Mouse (Mus musculus) kidney, embryonic 15.5 days (tissue): ENCODE results near the gene Tbx3. TPM values are rescaled to one million over a fixed set of nuclear protein-coding genes. Genes with fewer than 3 reads are reported as not detected.

Experiments
- ATAC-seq: fragments of 200-750 bp; cut with Nextera tagmentation; replicated peaks from 2 replicates; pipeline ENCODE4 v1.8.0; 2017; ENCODE audit warnings: moderate TSS enrichment; ENCODE audit not compliant: low FRiP score
- H3K27ac ChIP-seq: fragments of 300-500 bp; sonication (generic); 2 replicates; pipeline ENCODE4 v1.5.1; 2015; ENCODE audit warnings: mild to moderate bottlenecking, inconsistent platforms
- H3K27me3 ChIP-seq: fragments of 300-500 bp; sonication (generic); 2 replicates; pipeline ENCODE4 v1.6.1; 2015; ENCODE audit warnings: inconsistent platforms
- H3K36me3 ChIP-seq: fragments of 300-500 bp; sonication (generic); 2 replicates; pipeline ENCODE4 v1.6.1; 2015; ENCODE audit warnings: inconsistent platforms
- H3K4me1 ChIP-seq: fragments of 300-500 bp; sonication (generic); 2 replicates; pipeline ENCODE4 v1.6.1; 2015; ENCODE audit warnings: inconsistent platforms
- H3K4me2 ChIP-seq: fragments of 300-500 bp; sonication (generic); 2 replicates; pipeline ENCODE4 v1.6.1; 2015; ENCODE audit warnings: moderate library complexity, mild to moderate bottlenecking, inconsistent platforms
- H3K4me3 ChIP-seq: fragments of 300-500 bp; sonication (generic); replicated peaks from 2 replicates; pipeline ENCODE4 v1.5.1; 2015; ENCODE audit warnings: mild to moderate bottlenecking, inconsistent platforms
- H3K9ac ChIP-seq: fragments of 300-500 bp; sonication (generic); 2 replicates; pipeline ENCODE4 v1.6.1; 2015; ENCODE audit warnings: mild to moderate bottlenecking, inconsistent platforms
- H3K9me3 ChIP-seq: fragments of 300-500 bp; sonication (generic); replicated peaks from 2 replicates; pipeline ENCODE4 v1.6.1; 2016; ENCODE audit warnings: inconsistent platforms
- WGBS: fragments of 180-500 bp; shearing (Covaris S2); methylation state at CpG from one replicate; pipeline ENCODE4 v1.1.7; 2015; ENCODE audit warnings: mixed read lengths; 5-methylcytosine and 5-hydroxymethylcytosine counted together
- polyA plus RNA-seq: library from polyadenylated mRNA; unstranded; fragments of >200 nt; fragmentation: Nextera tagmentation; extraction: Ambion mirVana; gene quantifications from 2 replicates; pipeline ENCODE4 v1.2.1, GENCODE M21; 2015

Tbx3 gene
- polyA plus RNA-seq, 1 experiment from 2014 or later: 54.4 TPM

DNA sequence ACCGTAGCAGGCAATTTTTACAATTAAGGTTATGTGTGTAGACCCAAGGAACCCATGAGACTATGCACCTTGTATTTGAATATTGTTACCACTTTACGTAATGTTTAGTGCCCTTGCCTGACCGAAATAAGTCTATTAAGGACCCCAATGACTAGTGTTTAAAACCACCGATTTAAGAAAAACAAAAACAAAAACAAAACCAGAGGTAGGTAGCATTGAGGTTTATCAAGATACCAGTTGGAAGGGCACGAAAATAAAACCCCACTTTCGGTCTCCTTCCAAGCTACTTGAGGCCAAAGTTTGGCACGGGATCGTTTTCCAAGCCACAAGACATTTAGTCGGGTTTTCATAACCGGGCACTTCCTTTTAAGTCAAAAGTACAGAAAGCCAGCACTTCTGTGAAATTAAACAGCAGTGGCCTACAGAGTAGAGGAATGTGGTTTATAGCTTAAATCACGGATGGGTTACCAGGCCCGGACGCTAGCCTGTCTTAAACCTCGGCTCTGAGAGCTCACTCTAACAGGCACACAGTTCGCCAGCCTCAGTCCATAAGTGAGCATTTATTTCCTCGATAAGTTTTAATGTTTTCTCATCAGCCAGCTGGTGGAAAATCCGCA is 2.6 kb downstream of the Tbx3 start:
- 6% methylated on average over 17 of the region's 17 CpGs for WGBS
- peaks cover 45% of the 10 kb centered on the region for H3K4me1 ChIP-seq
- ATAC-seq: no peak
- peak overlapping the region; percentile 58 for H3K9ac ChIP-seq
- H3K9me3 ChIP-seq: no peaks in the 10 kb centered on the region
- peak overlapping the region; percentile 51 for H3K4me3 ChIP-seq
- H3K4me2 ChIP-seq: peak overlapping the region; percentile 84
- peaks cover 95% of the 10 kb centered on the region for H3K27me3 ChIP-seq
- H3K27ac ChIP-seq: peak overlapping the region; percentile 98
- peaks cover 6% of the 10 kb centered on the region; the same call in 1 of the 2 replicates for H3K36me3 ChIP-seq

DNA sequence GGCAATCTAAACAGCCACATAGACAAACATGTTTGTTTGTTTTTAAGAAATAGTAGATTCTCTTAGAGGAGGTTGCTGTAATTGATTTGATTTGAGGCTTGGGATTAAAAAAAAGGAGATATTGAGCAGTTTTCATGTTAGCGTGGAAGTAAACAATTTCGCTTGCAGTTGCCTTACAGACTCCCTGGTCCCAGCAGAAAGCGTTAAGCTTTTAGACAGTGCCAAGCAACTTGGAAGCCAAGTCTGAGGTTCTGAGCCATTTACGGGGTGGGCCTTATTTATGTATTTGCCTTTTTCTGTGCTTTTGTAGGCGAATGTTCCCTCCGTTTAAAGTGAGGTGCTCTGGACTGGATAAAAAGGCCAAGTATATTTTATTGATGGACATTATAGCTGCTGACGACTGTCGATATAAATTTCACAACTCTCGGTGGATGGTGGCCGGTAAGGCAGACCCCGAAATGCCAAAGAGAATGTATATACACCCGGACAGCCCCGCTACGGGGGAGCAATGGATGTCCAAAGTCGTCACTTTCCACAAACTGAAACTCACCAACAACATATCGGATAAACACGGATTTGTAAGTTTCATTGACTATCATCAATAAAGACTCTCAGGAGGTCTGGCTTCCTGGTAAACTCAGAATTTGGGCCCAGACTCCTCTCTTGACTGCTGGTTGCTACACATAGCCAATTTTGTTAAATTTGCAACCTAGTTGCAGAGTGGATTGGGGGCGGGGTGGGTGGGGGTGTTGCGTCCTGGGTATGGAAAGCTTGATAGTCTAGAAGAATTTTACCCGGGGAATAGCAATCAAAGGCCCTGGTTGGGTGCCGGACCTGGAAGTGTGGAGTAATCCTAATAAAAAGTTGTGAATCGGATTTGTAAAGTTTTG is 3.5 kb downstream of the Tbx3 start:
- WGBS: 16% methylated on average over 22 of the region's 22 CpGs
- Histone ChIP-seq H3K27ac (peak overlapping the region; percentile 98), H3K27me3 (peaks cover 95% of the 10 kb centered on the region), H3K4me3 (peak overlapping the region; percentile 51), H3K4me1 (peaks cover 37% of the 10 kb centered on the region), H3K4me2 (peak overlapping the region; percentile 84), H3K36me3 (peaks cover 12% of the 10 kb centered on the region), H3K9me3 (no peaks in the 10 kb centered on the region), H3K9ac (peak overlapping the region; percentile 58)
- no peak for ATAC-seq

DNA sequence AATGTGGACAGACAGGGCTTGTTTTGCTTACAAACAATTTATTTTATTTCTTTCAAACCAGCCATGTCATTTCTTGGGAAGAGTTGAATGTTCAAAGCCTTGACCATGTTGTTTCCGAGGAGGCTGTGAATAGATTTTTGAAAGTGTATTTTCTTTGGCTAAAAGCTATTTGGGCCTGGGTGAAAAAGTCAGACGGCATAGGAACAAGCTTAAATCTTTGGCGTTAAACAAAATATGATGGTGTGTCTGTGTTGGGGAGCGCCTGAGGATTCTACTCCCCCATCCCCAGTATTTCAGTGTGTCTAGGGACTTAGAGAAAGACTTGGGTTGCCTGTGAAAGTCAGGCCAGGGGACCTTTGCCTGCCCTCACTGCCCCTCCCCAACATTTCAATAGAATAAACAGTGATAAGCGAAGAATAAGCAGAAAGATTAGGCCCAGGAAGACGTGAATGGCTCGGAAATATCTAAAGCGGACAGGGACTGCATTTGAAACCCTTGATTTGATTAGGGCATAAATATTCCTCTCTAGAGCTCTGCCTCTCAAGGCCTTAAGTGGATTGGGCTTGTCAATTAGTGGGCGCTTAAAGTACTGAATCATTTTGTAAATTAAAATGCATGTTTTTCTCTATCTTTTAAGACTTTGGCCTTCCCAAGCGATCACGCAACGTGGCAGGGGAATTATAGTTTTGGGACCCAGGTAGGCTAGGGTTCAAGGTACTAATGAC is 4.3 kb downstream of the Tbx3 start:
- Histone ChIP-seq H3K4me1 (peaks cover 31% of the 10 kb centered on the region), H3K36me3 (peaks cover 15% of the 10 kb centered on the region), H3K4me2 (peak overlapping the region; percentile 84), H3K27me3 (peaks cover 93% of the 10 kb centered on the region), H3K4me3 (peak overlapping the region; percentile 51), H3K9ac (peak overlapping the region; percentile 58), H3K9me3 (no peaks in the 10 kb centered on the region), H3K27ac (peak overlapping the region; percentile 98)
- ATAC-seq: no peak
- WGBS: 24% methylated on average over 12 of the region's 12 CpGs

DNA sequence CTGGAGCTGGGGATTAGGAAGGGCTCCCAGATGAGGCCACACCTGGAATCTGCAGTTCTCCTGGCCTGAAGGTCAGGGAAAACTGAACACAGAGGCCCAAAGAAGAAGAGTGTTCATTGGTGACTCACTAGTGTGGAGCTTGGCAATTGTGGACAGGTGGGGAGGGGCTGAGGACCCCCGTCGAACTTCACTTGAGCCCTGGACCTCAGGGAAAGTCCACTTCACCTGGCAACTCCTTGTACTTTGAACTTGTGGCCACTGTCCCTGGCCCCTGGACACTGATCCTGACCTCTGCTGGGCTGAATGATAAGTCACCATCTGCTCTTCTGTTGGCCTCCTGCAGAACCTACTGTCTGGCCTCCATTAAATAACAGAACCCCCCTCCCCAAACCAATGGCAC is 5.8 kb downstream of the Tbx3 start:
- H3K4me3 ChIP-seq: peak overlapping the region; percentile 51
- H3K9me3 ChIP-seq: no peaks in the 10 kb centered on the region
- no peak for ATAC-seq
- peak overlapping the region; percentile 98; the same call in 1 of the 2 replicates for H3K27ac ChIP-seq
- peaks cover 28% of the 10 kb centered on the region for H3K4me1 ChIP-seq
- H3K9ac ChIP-seq: peak overlapping the region; percentile 58
- H3K36me3 ChIP-seq: peaks cover 18% of the 10 kb centered on the region
- peak overlapping the region; percentile 84 for H3K4me2 ChIP-seq
- 43% methylated on average over 2 of the region's 2 CpGs for WGBS
- peaks cover 95% of the 10 kb centered on the region for H3K27me3 ChIP-seq

DNA sequence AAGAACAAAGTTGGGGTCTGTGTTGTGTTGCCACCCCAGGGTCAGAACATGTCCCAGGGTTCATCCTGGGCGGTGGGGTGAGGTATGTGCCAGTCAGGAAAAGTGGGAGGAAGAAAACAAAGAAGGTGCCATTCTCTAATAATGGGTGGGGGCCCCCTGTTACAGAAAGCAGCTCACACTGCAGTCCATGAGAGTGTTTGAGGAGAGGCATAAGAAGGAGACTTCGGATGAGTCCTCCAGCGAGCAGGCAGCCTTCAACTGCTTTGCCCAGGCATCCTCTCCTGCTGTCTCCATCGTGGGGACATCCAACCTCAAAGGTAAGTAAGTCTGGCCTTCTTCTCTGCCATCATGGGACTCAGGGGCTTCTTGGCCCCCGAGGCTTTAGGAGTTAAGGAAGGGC is 8.0 kb downstream of the Tbx3 start:
- peaks cover 97% of the 10 kb centered on the region for H3K27me3 ChIP-seq
- 57% methylated on average over 5 of the region's 5 CpGs for WGBS
- H3K9me3 ChIP-seq: no peaks in the 10 kb centered on the region
- H3K4me2 ChIP-seq: peak overlapping the region; percentile 84
- H3K4me3 ChIP-seq: peak overlapping the region; percentile 21
- H3K4me1 ChIP-seq: peaks cover 37% of the 10 kb centered on the region
- peak overlapping the region; percentile 51; the same call in 1 of the 2 replicates for H3K27ac ChIP-seq
- no peak for ATAC-seq
- H3K9ac ChIP-seq: peak overlapping the region; percentile 33
- H3K36me3 ChIP-seq: peaks cover 18% of the 10 kb centered on the region

DNA sequence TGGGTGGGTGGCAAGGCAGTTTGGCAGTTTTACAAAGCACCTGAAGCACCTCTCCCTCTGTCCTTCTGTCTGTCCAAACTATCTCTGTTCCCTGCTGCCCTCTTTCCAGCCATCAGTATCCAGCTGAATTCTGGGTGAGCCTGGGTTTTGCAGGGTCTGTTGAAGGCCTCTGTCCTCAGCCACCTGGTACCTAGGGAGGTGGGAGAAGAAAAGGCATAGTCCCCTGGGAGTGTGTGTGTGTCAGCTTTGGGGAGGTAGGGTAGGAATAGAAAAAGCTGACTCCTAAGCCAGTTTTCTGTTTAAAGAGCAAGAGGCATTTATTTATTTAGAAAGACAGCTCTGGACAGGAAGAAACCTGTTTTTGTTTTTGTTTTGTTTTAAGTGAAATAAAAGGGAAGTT is 8.6 kb downstream of the Tbx3 start:
- no peak for ATAC-seq
- peaks cover 98% of the 10 kb centered on the region for H3K27me3 ChIP-seq
- peak overlapping the region; percentile 21 for H3K4me3 ChIP-seq
- 0 out of 2 replicates have a peak overlapping the region, but pooled peaks have one; percentile 33 for H3K9ac ChIP-seq
- H3K36me3 ChIP-seq: peaks cover 18% of the 10 kb centered on the region
- H3K4me1 ChIP-seq: peaks cover 37% of the 10 kb centered on the region
- H3K27ac ChIP-seq: peak overlapping the region; percentile 51; the same call in 1 of the 2 replicates
- H3K4me2 ChIP-seq: peak overlapping the region; percentile 84
- H3K9me3 ChIP-seq: no peaks in the 10 kb centered on the region

DNA sequence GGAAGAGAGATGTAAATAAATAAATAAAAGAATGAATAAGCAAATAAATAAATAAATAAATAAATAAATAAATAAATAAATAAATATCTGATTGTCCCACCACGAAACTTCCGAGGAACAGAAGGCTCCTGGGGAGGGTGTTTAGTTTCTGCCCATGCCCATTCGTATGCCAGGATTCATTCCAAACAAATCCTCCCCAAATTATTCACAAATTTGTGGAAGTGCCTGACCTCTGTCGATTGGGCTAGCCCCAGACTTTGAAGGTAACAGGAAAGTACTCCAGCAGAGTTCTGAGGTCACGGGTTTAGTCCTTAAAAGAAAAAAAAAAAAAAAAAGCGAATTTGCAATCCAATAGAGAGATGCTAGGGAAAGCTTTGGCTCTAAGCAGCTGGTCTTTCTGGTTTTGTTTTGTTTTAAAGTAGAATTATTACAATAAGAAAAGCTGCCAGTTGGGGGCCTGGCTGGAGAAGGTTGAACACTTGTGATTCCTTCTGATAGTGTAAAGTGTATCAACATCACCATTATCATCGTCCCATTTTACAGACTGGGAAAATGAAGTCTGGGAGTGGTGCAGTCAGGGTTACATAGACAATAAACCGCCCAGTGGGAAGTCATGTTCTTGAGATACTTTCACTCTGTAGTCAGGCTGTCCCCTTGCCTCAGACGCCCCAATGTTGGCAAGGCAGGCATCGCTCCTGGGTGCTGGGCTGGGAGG is 9.3 kb downstream of the Tbx3 start:
- 0 out of 2 replicates have a peak, but pooled peaks have one; percentile 7 for ATAC-seq
- Histone ChIP-seq H3K4me2 (peak overlapping the region; percentile 52), H3K27me3 (peaks cover 96% of the 10 kb centered on the region), H3K4me3 (peak overlapping the region; percentile 39), H3K36me3 (peaks cover 18% of the 10 kb centered on the region), H3K9ac (peak overlapping the region; percentile 50), H3K27ac (peak overlapping the region; percentile 78), H3K9me3 (no peaks in the 10 kb centered on the region), H3K4me1 (peaks cover 37% of the 10 kb centered on the region)
- 34% methylated on average over 10 of the region's 10 CpGs for WGBS

DNA sequence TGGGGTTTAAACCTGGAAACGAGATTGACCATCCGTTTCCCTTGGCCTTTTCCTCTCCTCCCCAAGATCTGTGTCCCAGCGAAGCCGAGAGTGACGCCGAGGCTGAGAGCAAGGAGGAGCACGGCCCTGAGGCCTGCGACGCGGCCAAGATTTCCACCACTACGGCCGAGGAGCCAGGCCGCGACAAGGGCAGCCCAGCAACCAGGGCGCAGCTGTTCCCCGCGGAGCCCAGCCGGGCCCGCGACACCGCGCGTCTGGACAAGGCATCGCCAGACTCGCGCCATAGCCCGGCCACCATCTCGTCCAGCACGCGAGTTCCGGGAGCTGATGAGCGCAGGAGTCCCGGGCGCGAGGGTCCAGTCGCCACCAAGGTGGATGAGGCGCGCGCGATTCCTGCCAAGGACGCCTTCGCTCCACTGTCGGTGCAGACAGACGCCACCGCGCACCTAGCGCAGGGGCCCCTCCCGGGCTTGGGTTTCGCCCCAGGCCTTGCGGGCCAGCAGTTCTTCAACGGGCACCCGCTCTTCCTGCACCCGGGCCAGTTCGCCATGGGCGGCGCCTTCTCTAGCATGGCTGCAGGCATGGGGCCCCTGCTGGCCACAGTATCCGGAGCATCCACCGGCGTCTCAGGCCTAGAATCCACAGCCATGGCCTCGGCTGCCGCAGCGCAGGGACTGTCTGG is 10.0 kb downstream of the Tbx3 start:
- Histone ChIP-seq H3K9ac (peak overlapping the region; percentile 50), H3K36me3 (peaks cover 18% of the 10 kb centered on the region), H3K27me3 (peaks cover 96% of the 10 kb centered on the region), H3K4me3 (peak overlapping the region; percentile 39), H3K9me3 (no peaks in the 10 kb centered on the region), H3K4me2 (peak overlapping the region; percentile 52), H3K4me1 (peaks cover 42% of the 10 kb centered on the region), H3K27ac (peak overlapping the region; percentile 78)
- peak; percentile 24; the same call in 1 of the 2 replicates for ATAC-seq
- 16% methylated on average over 62 of the region's 62 CpGs for WGBS

DNA sequence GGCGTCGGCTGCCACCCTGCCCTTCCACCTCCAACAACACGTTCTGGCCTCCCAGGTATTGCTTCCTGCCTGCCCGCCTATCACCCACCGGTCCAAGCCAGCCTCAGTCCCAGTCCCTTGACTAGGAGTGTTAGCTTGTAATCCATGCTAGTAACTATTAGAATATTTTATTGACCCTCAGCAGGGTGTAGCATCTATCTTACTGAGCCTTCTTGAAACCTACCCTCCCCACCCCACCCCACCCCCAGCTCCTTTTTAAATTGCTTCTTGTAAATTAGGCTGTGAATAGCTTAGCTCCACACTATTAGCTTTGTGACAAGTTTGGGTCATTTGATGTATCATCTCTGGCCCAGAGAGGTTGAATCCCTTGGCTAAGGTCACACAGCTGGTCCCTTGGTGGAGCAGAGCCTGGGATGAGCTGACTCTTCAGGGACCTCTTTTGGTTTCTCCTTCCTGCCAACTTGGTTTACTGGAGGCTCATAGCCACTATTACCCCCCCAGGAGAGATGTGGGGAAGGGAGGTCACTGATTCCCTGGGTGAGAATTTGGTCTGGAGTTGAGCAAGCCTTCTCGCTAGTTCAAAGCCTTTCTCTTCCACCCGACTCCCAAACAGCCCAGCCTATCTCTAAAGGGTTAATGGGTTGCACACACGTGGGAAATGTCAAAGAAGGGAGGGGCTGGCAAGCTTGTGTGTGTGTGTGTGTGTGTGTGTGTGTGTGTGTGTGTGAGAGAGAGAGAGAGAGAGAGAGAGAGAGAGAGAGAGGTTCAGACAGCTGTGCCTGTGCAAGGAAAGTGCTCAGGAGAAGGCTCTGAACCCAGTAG is 10.8 kb downstream of the Tbx3 start:
- Histone ChIP-seq H3K9me3 (no peaks in the 10 kb centered on the region), H3K27ac (peak overlapping the region; percentile 78), H3K27me3 (peaks cover 96% of the 10 kb centered on the region), H3K4me1 (peaks cover 48% of the 10 kb centered on the region), H3K9ac (peak overlapping the region; percentile 50), H3K36me3 (peaks cover 16% of the 10 kb centered on the region), H3K4me2 (peak overlapping the region; percentile 52), H3K4me3 (peak overlapping the region; percentile 39)
- 28% methylated on average over 8 of the region's 8 CpGs for WGBS
- ATAC-seq: no peak

DNA sequence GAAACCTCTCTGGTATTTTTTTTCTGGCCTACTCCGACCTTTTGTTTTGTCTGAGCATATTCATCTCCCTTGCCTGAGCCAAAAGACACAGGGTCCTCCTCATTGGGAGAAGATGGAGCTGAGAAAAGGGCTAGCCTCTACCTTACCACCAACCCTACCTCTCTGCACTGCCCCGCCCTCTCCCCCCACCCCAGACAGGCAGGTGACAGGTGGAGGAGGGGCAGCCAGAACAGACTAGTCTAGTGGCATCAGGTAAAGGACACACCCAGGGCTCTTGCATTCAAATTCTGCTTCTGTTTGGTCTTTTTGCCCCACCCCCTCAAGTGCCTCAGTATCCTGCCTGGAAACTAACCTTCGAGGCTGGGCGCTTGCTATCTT is 11.4 kb downstream of the Tbx3 start:
- H3K36me3 ChIP-seq: peaks cover 14% of the 10 kb centered on the region; the same call in 1 of the 2 replicates
- peaks cover 54% of the 10 kb centered on the region for H3K4me1 ChIP-seq
- ATAC-seq: no peak
- H3K9me3 ChIP-seq: no peaks in the 10 kb centered on the region
- H3K9ac ChIP-seq: no peak overlapping the region
- H3K27me3 ChIP-seq: peaks cover 96% of the 10 kb centered on the region
- 36% methylated on average over 4 of the region's 4 CpGs for WGBS
- peak overlapping the region; percentile 52 for H3K4me2 ChIP-seq
- H3K4me3 ChIP-seq: peak overlapping the region; percentile 39
- H3K27ac ChIP-seq: peak overlapping the region; percentile 78
